Mouse (Mus musculus): ENCODE data around the gene Klf16. TPM values are rescaled to one million over a fixed set of nuclear protein-coding genes. Genes with fewer than 3 reads are reported as not detected.

The Klf16 gene
- polyA plus RNA-seq (2015; fragmentation: Nextera tagmentation; extraction: Ambion mirVana), result 7.9 and 9.9 TPM in 2 replicates

DNA sequence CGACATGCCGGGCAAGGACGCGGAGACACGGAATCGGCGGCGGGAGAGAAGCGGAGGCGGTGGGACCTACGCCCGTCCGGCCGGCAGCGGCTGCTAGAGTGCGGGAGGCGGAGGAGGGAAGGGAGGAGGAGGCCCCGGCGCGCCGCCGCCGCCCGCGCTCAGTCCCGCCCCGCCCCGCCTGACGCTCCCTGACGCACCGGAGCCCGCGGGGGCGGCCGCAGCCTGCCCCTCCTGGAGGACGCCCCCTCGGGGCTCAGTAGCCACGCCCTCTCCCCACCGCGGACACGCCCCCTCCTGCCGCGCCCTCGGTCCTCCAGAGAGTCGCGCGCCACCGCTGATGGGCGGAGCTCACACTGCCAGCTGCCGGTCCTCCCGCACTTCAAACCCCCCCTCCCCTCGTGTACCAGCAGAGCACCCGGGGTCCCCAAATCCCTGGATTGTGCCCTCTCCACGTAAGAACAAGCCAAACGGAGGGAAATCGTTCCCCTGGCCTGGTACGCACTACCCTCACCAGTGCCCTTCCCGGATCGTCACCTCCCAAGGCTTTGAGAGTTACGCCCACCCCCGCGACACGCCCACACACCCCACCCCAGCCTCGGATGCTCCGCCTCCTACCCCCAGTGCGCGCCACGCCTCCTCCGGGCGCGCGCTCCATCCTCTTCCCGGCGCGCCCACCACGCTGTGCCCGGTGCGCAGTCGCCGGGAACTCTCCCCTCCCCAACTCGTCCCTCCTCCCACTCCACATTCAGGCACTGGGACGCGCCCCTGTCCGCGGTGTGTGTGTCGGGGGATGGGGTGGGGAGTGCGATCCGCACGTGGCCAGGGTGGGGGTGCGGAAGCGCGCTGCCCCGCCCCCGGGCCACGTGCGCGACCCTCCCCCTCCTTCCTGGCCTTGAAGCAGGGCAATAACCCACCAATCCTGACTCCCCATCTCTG is at the start of gene Klf16:
Gene Klf16 (minus strand): TSS at position 127 of the 936 bp plus-strand sequence.
- ATAC-seq (ENCODE audit: insufficient number of reproducible peaks, low FRiP score, low TSS enrichment, low read depth), result peak; percentile 87
- no peaks in the 10 kb centered on the region for H3K27me3 ChIP-seq
- H3K4me3 ChIP-seq, result peak within 1 kb of the TSS; percentile 90
- under 1% methylated on average over 66 of the region's 97 CpGs for WGBS
- H3K9me3 ChIP-seq, result no peaks in the 10 kb centered on the region
- H3K4me1 ChIP-seq, result peaks cover 52% of the 10 kb centered on the region
- peak within 1 kb of the TSS; percentile 91 for H3K4me2 ChIP-seq
- H3K9ac ChIP-seq, result peak within 1 kb of the TSS; percentile 76
- peak within 1 kb of the TSS; percentile 95 for H3K27ac ChIP-seq
- H3K36me3 ChIP-seq, result peaks cover 8% of the 10 kb centered on the region

DNA sequence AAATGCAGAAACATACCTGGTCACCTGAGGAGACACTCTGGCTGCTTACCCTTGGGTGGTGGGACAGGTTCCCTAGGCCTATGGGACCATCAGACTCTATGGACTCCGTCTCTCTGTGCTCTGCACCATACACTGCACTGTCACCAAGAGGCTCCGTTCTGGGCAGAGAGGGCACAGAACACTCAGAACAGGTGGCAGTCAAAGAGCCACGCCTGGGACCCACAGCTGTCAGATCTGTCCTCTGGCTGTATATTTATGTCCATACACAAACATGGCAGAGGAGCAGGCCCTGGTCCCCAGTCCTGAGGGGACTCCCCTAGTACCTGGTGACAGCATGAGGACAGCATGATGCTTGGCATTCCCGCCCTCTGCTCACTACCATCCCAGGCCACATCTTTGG is 48.6 kb upstream of the Klf16 start:
- Histone ChIP-seq H3K4me1 (peaks cover 48% of the 10 kb centered on the region), H3K9me3 (no peaks in the 10 kb centered on the region), H3K4me3 (no peak overlapping the region), H3K4me2 (no peak overlapping the region), H3K9ac (no peak overlapping the region), H3K36me3 (peaks cover 11% of the 10 kb centered on the region; the same call in 1 of the 2 replicates), H3K27ac (no peak overlapping the region), H3K27me3 (no peaks in the 10 kb centered on the region)
- ATAC-seq (ENCODE audit: insufficient number of reproducible peaks, low FRiP score, low TSS enrichment, low read depth), result no peak
- WGBS, result 84% methylated on average over 4 of the region's 4 CpGs

DNA sequence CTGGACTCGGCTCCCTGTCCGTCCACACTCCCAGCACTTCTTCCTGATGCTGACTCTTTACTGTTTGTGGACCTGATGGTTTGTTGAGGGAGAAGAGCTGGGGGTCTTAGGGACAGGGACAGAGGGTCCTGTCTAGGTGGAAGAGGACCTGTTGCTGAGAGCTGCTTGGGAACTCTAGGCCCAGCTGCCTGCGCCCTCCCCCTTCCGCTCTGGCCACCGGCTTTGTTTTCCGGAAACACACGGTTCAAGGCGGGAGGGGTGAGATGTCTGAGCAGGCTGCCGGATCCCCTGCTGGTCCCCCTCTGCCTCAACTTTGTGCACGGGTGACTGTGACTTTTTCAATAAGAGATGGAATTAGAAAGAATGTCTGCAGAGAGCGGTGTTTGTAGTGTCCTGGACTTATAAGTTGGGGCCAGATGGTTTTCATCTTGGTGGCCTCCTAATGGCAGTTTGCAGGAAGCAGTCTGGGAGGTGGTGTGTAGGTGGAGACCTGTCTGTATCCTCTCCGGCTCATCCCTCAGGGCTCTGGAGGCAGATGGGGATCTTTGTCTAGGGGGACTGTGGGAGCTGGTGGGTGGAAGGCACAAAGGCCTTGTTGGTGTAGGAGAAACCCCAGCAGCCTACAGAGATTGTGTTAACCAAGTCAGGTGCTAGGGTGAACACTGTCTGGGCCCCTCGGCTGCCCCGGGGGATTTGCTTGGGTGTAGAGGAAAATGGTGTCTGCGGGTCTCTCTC is 46.5 kb upstream of the Klf16 start:
- H3K27ac ChIP-seq, result peak overlapping the region; percentile 87
- peak overlapping the region; percentile 89 for H3K9ac ChIP-seq
- H3K9me3 ChIP-seq, result no peaks in the 10 kb centered on the region
- peaks cover 44% of the 10 kb centered on the region for H3K4me1 ChIP-seq
- ATAC-seq (ENCODE audit: insufficient number of reproducible peaks, low FRiP score, low TSS enrichment, low read depth), result no peak
- H3K4me3 ChIP-seq, result peak overlapping the region; percentile 94
- peak overlapping the region; percentile 91 for H3K4me2 ChIP-seq
- no peaks in the 10 kb centered on the region for H3K27me3 ChIP-seq
- WGBS, result 7% methylated on average over 15 of the region's 15 CpGs
- H3K36me3 ChIP-seq, result no peaks in the 10 kb centered on the region

DNA sequence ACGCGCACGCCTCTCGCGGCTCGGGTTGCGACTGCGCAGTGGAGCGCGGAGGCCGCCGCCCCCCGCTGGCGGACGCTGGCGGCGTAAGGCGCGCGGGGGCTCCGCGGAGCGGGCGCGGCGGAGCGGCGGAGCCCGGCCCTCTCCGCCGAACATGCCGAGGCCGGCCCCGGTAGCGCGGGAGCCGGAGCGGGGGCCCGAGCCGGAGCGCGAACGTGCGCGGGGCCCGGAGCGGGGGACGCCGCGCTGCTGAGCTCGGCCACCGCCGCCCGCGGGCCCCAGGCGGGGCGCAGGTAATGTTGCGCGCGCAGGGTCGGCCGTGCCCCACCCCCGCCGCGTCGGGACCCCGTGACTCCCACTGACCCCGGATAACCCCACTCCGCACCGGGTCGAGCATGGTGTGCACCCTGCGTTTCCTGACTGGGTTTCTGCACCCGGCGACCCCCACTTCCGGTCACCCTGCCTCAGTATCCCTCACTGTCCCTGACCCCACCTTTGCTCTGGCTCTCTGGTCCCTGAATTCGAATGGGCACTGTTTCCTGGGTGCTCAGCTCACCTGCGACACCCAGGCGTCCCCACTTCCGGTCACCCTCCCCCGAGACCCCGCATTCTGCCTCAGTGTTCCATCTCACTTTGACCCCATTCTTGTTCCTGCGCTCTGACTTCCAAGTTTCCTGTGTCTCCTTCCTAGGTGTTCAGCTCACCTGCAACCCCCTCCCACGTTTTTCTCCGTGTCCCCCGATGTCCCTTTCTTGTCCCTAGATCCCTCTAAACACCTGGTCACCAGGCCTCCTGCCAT is 45.7 kb upstream of the Klf16 start, which contains the start of gene Csnk1g2:
Gene Csnk1g2 (plus strand): TSS at position 178 of the 796 bp plus-strand sequence.
- Histone ChIP-seq H3K4me3 (peak within 1 kb of the TSS; percentile 94), H3K9ac (peak within 1 kb of the TSS; percentile 89), H3K27me3 (no peaks in the 10 kb centered on the region), H3K4me1 (peaks cover 41% of the 10 kb centered on the region), H3K4me2 (peak within 1 kb of the TSS; percentile 91), H3K27ac (peak within 1 kb of the TSS; percentile 96), H3K36me3 (no peaks in the 10 kb centered on the region), H3K9me3 (no peaks in the 10 kb centered on the region)
- ATAC-seq (ENCODE audit: insufficient number of reproducible peaks, low FRiP score, low TSS enrichment, low read depth), result no peak
- WGBS, result under 1% methylated on average over 66 of the region's 85 CpGs

DNA sequence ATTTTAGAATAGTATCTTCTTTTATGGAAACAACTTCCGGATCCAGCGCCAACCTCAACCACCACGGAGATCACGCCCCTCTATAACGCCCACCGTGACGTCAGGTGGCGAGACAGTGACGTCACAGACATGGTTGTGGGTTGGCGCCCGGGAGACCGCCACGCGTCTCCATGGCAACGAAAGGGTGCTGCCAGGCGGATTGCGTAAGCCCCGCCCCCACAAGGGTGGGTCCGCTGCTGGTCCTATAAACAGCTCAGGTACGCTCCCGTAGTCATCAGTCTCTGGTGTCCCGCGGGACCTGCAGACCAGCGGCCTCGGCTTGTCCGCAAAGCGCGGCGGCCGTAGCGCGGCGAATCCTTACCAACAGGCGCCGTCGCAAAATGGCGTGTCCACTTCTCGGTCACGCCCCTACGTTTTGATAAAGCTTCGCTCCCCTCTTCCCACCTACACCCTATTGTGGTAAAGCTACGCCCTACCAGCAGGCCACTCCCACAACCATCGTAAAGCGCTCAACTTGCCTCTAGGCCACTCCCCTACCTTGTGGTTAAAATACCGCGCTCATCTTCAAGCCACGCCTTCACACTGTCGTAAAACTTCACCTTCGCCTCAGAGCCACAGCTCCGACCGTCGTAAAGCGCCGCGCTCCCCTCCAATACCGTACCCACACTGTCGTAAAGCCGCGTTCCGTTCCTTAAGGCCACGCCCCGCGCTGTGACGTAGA is 45.0 kb upstream of the Klf16 start:
- WGBS, result under 1% methylated on average over 64 of the region's 64 CpGs
- no peaks in the 10 kb centered on the region for H3K27me3 ChIP-seq
- no peaks in the 10 kb centered on the region for H3K36me3 ChIP-seq

DNA sequence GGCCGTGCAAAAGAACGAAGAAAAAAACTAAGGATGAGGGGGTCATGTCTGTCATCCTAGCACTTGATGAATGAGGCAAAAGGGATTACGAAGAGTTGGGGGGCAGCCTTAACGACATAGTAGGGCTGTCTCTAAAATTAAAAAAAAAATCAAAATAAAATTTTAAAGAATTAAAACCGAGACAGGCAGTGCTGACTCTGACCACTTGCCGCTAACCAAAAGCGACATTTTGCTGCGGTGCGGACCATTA is 44.5 kb upstream of the Klf16 start:
- Histone ChIP-seq H3K4me2 (peak overlapping the region; percentile 56), H3K27me3 (no peaks in the 10 kb centered on the region), H3K36me3 (no peaks in the 10 kb centered on the region), H3K9ac (peak overlapping the region; percentile 26; the same call in 1 of the 2 replicates), H3K27ac (peak overlapping the region; percentile 96), H3K9me3 (no peaks in the 10 kb centered on the region), H3K4me1 (peaks cover 33% of the 10 kb centered on the region), H3K4me3 (peak overlapping the region; percentile 94)
- 2% methylated on average over 9 of the region's 9 CpGs for WGBS
- ATAC-seq (ENCODE audit: insufficient number of reproducible peaks, low FRiP score, low TSS enrichment, low read depth), result no peak

More for the DNA sequence above, 45.0 kb upstream of the Klf16 start:
- Histone ChIP-seq H3K4me2 (peak overlapping the region; percentile 56), H3K4me1 (peaks cover 33% of the 10 kb centered on the region), H3K9ac (no peak overlapping the region; the same call in 1 of the 2 replicates), H3K27ac (peak overlapping the region; percentile 96), H3K4me3 (peak overlapping the region; percentile 94), H3K9me3 (no peaks in the 10 kb centered on the region)
- ATAC-seq (ENCODE audit: insufficient number of reproducible peaks, low FRiP score, low TSS enrichment, low read depth), result peak; percentile 96

DNA sequence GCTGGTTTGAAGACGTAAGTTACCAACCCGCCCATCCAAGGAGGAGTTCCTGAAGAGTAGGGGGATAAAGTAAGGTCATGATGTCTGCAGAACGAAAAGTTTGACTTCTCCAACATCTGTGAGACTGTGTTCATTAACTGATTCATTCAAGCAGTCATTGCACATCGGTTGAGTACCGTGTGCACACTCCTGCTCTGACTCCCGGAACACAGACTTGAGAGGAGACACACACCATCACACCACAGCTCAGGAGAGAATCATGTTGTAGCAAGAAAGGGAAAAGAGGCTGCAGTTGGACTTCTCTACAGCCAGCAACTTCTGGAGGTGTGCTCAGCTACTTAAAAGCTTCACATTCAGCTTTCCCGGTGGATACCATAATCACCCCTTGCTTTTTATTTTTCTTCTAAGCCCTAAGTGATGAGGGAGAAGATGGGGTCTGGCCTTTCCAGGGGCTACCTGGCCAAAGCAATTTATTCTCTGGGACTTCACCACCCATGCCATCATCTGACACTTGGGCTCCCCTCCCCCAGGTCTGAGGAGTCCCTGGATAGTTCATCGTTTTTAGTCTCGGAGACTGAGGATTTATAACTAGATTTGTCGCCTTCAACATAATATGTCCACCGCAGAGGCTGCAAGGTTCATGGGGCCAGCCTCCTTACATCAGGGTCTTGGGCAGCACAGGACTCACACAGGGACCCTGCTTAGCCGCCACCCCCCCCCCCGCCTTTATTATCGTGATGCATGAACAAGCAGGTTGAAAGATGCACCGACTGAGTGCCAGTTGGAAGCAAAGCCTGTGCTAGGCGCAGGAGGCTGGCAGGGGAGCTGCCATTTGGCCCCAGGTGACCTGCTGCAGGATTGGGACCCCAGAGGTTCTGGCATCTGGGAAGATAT is 43.9 kb upstream of the Klf16 start:
- Histone ChIP-seq H3K36me3 (0 out of 2 replicates have a peak, but pooled peaks cover 2% of the 10 kb centered on the region), H3K27ac (peak overlapping the region; percentile 96), H3K4me3 (peak overlapping the region; percentile 94), H3K4me1 (peaks cover 33% of the 10 kb centered on the region), H3K9me3 (no peaks in the 10 kb centered on the region), H3K27me3 (no peaks in the 10 kb centered on the region), H3K4me2 (peak overlapping the region; percentile 56), H3K9ac (peak overlapping the region; percentile 26; the same call in 1 of the 2 replicates)
- no peak for ATAC-seq (ENCODE audit: insufficient number of reproducible peaks, low FRiP score, low TSS enrichment, low read depth)
- WGBS, result 53% methylated on average over 16 of the region's 16 CpGs

DNA sequence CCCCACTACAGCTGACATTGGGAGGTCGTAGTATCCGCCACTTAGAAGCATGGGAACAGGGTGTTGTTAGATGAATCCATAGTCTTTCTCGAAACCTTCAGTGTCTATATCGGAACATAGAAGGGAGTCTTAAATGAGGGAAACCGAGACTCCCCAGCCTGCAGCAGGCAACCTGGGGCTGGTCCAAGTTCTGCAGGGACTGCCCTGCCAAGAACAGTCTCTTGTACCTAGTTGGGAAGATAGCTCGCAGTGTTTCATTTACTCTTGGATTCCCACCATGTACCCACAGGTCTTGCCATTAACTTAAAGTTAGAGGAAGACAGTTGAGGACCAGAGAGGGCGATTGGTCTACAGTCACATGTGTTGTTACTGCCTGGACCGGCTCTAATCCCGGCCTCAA is 43.2 kb upstream of the Klf16 start:
- no peaks in the 10 kb centered on the region for H3K27me3 ChIP-seq
- H3K4me2 ChIP-seq, result no peak overlapping the region
- ATAC-seq (ENCODE audit: insufficient number of reproducible peaks, low FRiP score, low TSS enrichment, low read depth), result no peak
- H3K36me3 ChIP-seq, result peaks cover 9% of the 10 kb centered on the region
- no peak overlapping the region for H3K9ac ChIP-seq
- peaks cover 31% of the 10 kb centered on the region for H3K4me1 ChIP-seq
- H3K9me3 ChIP-seq, result no peaks in the 10 kb centered on the region
- H3K4me3 ChIP-seq, result no peak overlapping the region
- H3K27ac ChIP-seq, result no peak overlapping the region
- 87% methylated on average over 9 of the region's 9 CpGs for WGBS

DNA sequence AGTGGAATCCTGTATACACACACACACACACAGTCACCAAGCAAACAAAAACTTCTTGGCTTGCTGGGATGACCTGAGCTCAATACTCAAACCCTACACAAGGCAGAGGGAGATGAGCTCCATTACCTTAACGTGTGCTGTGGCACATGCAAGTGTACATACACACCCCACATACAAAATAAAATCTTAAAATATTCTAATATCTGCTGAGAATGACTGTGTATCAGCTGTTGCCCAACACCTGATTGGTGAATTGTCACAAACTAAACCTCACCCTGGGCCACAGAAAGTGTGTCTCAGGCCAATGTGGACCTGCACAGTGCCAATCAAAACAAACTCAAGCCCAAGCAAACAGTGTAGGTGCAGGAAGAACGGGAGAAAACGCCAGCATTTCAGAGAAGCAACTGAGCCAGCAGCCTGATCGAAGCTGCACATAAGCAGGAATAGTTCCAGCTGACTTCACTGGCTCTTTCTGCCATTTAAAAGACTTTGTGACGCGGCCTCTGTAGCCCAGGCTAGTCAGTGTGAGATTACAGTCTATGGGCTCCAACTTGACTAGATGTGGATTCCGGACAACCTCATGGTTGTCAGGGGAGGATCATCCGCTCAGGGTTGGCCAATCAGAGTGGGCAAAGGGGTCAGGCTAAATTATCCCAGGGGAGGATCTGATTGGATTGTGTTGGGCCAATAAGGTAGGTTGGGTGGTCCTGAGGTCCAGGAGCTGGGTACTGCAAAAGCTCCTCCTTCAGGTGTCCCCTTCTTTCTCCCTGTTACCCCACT is 42.5 kb upstream of the Klf16 start:
- ATAC-seq (ENCODE audit: insufficient number of reproducible peaks, low FRiP score, low TSS enrichment, low read depth), result no peak
- Histone ChIP-seq H3K27ac (no peak overlapping the region), H3K36me3 (peaks cover 16% of the 10 kb centered on the region), H3K4me3 (no peak overlapping the region), H3K27me3 (no peaks in the 10 kb centered on the region), H3K4me1 (peaks cover 24% of the 10 kb centered on the region), H3K4me2 (no peak overlapping the region), H3K9me3 (no peaks in the 10 kb centered on the region), H3K9ac (no peak overlapping the region)
- WGBS, result 34% methylated on average over 8 of the region's 8 CpGs

DNA sequence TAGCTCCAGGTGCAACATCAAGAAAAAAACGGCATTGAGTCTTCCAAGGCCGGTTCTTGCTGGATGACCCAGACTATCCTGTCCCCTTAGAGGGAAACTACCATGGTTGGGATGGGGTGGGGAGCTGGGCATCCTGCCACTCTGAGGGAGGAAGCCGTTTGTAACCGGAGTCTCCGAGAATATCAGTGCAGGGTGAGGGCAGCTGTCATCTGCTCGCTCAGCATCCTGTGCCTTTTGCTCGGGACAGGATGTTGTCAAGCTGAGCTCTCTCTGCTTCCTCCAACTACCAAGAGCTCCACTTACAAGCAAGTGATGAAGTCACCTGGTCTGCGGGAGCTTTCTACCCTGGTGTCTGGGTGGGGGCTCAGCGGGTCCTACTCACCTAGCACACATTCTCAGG is 41.1 kb upstream of the Klf16 start:
- Histone ChIP-seq H3K9ac (no peak overlapping the region), H3K36me3 (peaks cover 30% of the 10 kb centered on the region), H3K4me2 (no peak overlapping the region), H3K4me3 (no peak overlapping the region), H3K27ac (peak overlapping the region; percentile 2; the same call in 1 of the 2 replicates), H3K27me3 (no peaks in the 10 kb centered on the region), H3K9me3 (no peaks in the 10 kb centered on the region), H3K4me1 (peaks cover 9% of the 10 kb centered on the region)
- ATAC-seq (ENCODE audit: insufficient number of reproducible peaks, low FRiP score, low TSS enrichment, low read depth), result no peak
- 70% methylated on average over 9 of the region's 9 CpGs for WGBS

Data from limb, embryonic 15.5 days (tissue).